Mouse (Mus musculus) spleen, postnatal 36 days (tissue): ENCODE results near the gene Ang.
A peak's percentile ranks its signal among the peaks of the same experiment; 100 is the strongest.

Experiments used
- DNase-seq, 2 experiments: peaks; one replicate each; pipeline ENCODE4 v3.0.0; 2022; ENCODE audit warnings: low spot score in 2 of 2, mixed read lengths in 1 of 2

Gene Ang

GRCm38 (mm10) chr14:51090921-51091900, at the start of gene Ang, which contains the start of gene Rnase4:
Ang (plus strand) TSS chr14:51091150.
Rnase4 (plus strand) TSS chr14:51091077.
- DNase-seq = peak; percentile 3 to 15

GRCm38 (mm10) chr14:51041769-51042168, 49.2 kb upstream of the Ang start, which contains the start of gene Rnase9:
Rnase9 (minus strand) TSS chr14:51041869.
- DNase-seq = no peak

DNA sequence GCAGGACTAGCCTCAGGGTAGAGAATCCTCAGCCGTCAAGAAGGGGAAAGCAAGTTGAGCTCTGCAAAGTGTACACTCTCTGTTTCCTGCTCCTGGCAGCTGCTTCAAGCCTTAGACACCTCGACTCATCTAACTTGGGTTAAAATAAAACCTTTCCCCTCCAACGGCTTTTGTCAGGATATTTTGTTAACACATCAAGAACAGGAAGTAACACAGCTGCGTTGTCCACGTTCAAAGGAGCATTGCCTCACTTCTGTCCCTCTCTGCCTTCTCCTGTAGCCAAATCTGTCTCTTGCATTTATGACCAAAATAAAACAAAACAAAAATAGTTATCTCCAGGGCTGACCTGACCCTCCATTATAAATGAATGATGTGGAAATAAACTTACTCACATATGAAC, 43.1 kb upstream of the Ang start:
- no peak for DNase-seq

- no peak for DNase-seq
Measured at GRCm38 (mm10) chr14:51050063-51050462, 40.9 kb upstream of the Ang start, which contains the start of gene Rnase11. Rnase11 (minus strand) TSS chr14:51050163.

DNA sequence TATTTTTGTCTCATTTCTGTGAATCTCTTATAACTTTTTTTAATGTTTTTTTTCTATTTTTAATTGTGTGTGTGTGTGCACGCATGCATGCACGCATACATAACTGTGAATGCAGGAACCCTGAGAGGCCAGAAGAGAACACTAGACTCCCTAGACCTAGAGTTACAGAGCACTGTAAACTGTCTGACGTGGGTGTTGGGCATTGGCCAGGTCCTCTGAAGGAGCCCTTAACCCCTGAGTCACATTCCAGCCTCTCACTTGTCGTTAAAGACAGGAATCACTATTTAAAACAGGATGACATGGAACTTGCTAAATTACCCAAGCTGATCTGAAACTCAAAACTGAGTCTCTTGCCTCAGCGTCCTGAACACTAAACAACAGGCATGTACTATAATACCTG, 39.0 kb upstream of the Ang start:
- DNase-seq = no peak

DNA sequence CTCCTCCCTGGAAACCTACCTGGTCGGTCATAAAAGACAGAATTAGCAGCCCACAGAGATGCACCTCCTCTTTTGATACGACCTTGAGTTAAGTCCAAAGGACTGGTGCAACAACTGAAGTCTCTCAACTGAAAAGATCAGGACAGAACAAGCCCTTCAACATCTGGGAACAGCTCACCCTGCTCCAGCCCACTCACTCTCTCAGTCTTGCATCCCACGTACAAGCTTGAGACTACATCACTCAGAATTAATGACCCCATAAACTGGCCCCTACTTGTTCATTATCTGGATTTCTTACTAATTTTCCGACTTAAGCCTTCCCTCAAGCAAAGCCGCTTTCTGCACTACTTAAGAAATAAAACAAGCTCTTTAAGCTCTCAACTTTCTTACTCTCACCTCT, 37.8 kb upstream of the Ang start:
- no peak for DNase-seq

GRCm38 (mm10) chr14:51054243-51055237, 36.4 kb upstream of the Ang start:
- DNase-seq = no peak

- peak; percentile 18 to 22 for DNase-seq
Measured at GRCm38 (mm10) chr14:51057401-51057831, 33.5 kb upstream of the Ang start, which contains the start of gene Rnase12. Rnase12 (minus strand) TSS chr14:51057661.

DNA sequence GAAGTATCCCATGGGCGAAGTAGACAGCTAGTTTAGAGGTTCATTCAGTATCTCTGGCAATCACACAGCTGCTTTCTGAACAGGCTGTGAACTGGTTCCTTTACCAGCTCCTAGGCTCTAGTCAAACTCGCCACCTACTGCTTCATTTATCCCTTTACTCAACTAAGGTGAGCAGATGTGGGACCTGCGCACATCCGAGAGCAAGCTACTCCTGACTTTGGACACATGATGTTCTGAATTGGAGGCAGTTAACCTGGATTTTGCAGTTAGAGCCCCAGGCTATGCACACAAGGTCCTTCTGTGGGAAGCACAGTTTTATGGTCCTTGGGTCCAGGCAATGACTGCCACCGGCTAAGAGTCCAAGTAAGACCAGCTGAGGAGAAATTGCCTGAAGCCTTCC, 30.2 kb upstream of the Ang start:
- no peak for DNase-seq

DNA sequence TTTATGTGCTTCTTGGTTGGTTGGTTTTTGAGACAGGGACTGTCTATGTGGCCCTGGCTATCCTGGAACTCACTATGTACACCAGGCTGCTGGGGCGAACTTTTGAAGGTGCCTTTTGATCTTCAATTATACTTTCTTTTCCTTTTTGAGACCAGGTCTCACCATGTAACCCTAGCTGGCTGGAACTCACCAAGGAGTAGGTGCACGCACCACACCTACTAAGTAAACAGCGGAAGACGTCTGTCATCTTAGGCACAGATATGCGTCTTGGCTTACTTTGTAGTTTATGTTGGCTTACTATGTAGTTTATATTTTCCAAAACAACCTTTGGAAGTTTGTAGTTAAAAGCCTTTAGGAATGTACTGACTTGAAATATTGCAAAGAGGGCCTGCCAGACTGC, 22.0 kb upstream of the Ang start:
- no peak for DNase-seq

DNA sequence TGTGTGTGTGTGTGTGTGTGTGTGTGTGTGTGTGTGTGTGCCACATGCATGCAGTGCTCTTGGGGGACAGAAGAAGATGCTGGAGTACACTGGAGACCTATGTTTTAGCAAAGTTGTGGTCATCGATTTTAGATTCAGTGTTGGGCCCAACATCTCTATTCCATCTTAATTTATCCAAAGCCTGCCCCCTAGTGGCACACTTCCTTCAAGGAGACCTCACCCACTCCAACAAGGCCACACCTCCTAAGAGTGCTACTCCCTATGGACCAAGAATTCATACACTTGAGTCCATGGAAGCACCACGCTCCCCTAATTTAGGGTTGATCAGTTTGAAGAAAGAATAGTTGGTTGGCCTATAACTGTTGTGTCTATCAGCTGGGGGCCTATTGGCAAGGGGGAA, 21.3 kb upstream of the Ang start:
- DNase-seq = peak; percentile 21 to 58

DNA sequence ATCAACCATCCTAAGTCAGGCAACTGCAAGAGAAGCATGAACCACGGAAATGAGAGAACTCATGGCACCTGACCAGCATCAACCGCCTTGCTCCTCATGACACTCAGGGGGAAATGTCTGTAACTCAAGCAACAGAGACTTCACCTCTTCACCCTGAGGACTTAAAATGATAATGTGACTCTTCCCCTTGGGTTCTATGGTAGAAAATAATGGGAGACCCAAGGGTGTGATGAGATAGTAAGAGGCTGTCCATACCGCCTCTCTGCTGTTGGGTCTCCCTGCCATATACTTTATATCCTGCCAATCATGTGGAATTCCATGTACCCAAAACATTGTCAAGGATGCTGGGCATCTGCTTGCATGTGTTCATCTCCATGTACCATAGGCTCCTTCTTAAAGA, 16.6 kb upstream of the Ang start, which contains the start of gene Olfr750:
TSS of gene Olfr750 (minus strand) at position 101 of the 400 bp plus-strand sequence.
- no peak for DNase-seq

DNA sequence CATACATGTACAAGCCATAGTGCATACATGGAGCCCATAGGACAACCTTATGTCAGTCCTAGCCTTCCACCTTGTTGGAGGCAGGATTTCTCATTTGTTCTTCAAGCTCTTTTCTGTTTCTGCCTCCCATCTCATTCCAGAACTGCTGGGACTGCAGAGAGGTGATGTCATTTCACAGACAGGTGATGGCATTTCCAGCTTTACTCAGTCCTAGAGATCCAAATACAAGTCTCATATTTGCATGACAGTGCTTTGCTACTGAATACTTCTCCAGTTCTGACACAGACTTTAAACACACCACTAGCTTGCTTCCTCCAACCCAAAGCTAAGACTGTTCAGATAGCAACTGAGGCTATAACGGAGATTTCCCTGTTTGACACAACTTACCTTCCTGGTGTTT, 11.8 kb upstream of the Ang start:
- no peak for DNase-seq

DNA sequence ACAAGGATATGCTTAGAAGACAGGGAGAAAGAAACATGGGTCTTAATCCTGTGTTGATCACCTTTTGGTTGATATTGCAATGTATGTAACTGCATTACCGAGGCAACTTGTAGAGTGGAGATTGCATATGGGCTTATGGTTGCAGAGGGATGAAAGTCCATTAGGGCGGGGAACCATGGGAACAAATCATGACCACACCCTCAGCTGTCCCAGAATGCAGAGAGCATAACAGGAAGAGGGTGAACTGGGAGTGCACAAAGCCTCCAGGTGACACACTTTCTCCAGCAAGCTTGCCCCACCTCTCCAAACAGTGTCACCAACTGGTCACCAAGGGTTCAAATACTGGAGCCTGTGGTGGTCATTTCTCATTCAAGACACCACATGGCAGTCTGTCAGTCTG, 9.9 kb upstream of the Ang start:
- no peak for DNase-seq

DNA sequence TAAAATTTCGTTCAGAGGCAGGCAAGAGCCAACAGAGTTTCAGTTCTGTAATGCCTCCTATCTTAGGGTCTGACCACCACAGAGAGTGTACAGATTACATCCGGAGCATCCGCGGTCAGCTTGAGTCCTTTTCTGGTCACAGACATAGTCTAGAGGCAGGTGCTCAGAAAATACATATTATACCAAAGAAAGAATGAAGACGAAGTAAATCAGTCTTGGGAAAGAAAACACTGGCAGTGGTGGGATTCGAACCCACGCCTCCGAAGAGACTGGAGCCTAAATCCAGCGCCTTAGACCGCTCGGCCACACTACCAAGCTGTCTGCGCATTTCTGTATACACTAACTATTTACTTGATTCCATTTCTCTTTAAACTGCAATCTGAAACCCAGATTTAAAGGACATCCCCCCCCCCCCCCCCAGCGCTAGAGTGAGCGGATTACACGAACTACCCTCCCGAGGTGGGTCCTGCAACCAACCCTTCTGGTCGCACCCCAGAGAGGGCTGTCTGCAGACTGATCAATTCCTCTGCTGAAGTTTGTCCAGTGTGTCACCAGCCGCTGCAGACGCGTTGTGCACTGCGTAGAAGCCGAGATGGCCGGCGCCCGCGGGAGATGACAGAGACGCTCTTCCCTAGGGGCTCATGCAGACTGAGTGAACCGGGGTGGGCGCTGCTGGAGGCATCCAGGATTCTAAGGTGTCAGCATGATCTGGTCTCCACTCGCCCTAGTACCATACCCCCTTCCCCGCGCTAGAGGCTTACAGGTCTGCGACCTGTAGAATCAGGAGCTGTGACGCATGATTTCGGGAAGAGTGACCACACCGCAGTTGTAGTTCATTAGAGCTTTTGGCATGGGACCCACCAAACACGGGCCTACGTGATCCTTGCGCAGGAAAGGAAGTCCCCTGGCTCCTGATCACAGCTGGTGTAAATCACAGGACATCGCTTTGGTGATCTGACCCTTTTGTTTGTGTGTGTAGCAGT, 8.1 kb upstream of the Ang start:
- DNase-seq = peak; percentile 59 to 69

DNA sequence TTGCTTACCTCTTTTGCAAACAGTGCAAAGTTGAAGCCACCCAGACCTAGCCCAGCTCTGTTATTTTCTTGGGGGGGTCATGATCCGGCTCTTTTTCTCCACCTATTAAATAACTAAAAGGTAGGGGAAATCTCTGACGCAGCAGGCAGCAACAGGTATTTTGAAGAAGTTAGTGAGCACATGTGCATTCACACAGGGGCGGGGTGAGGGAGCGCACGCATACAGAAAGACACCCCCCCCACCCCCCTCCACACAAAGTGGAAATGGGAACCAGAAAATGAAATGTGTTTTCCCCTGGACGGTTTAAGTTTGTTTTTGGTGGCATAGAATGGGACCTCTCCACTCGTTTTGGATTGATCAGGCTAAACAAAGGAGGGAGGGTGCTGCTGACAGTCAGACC, 7.1 kb upstream of the Ang start:
- DNase-seq = peak; percentile 33 to 40

GRCm38 (mm10) chr14:51085086-51085485, 5.9 kb upstream of the Ang start:
- no peak for DNase-seq

GRCm38 (mm10) chr14:51085911-51086310, 5.0 kb upstream of the Ang start:
- DNase-seq = no peak

DNA sequence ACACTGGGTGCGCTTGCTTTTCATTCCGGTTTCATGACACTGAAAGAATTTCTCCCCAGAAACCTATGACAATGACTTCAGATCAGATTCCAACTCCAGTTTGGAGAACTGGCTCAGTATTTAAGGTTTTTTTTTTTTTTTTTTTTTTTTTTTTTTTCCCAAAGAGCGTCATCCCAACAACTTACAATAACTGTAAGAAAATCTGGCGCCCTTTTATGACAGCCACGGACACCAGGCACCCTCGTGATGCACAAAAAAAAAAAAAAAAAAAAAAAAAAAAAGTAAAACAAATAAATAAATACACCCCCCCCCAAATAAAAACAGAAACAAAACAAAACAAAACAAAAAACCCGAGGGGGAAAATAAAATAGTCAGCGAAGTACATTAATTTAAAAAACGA, 3.2 kb upstream of the Ang start:
- DNase-seq = no peak

DNA sequence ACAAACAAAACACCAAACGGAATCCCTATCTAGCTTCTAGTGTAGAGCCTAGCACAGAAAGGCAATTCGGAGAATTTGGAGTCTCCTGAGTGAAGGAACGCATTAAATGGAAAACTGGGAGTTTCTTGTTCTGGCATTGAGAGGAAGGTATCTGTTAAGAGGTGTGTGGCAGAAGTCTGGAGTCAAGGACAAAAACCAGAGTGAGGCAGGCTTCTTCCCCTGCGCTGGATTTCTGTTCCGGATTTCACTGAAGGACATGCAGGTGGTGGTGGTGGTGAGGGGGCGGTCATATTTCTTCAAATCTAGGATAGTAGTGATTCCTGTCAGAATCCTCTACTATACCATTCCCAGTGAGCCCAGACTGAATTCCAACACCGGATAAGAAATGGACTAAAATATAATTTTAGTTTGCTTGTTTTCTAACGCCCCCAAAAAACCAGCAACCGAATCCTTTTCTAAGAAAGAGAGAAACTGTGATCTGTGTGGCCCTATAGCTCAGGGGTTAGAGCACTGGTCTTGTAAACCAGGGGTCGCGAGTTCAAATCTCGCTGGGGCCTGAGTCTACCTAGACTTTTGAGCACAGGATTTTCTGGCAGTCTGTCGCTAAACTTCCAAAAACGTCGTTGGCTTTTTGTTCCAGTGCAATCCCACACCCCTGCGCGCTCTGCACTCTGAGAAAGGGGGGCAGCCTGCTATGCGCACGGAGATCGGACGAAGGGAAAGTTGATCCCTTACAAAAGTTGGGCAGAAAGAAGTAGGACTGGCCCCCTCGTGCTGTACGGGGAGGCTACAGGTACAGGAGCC, 2.6 kb upstream of the Ang start:
- DNase-seq = peak; percentile 72 to 83
